Mouse (Mus musculus) liver, embryonic 12.5 days (tissue): Measurements from ENCODE around the gene Prx. TPM values are rescaled to one million over a fixed set of nuclear protein-coding genes. Genes with fewer than 3 reads are reported as not detected.
A peak's percentile ranks its signal among the peaks of the same experiment; 100 is the strongest.

Source experiments
- ATAC-seq: fragments of 200-750 bp; cut with Nextera tagmentation; 2 replicates; pipeline ENCODE4 v1.8.0; 2017; ENCODE audit warnings: moderate number of reproducible peaks, mild to moderate bottlenecking, moderate library complexity
- H3K27ac ChIP-seq: fragments of 300-500 bp; sonication (generic); 2 replicates; pipeline ENCODE4 v1.5.1; 2016; ENCODE audit warnings: mild to moderate bottlenecking
- H3K27me3 ChIP-seq: fragments of 300-500 bp; sonication (generic); replicated peaks from 2 replicates; pipeline ENCODE4 v1.6.1; 2016; ENCODE audit warnings: mild to moderate bottlenecking, moderate library complexity
- H3K36me3 ChIP-seq: fragments of 300-500 bp; sonication (generic); 2 replicates; pipeline ENCODE4 v1.6.1; 2016; ENCODE audit warnings: mild to moderate bottlenecking, moderate library complexity
- H3K4me1 ChIP-seq: fragments of 300-500 bp; sonication (generic); 2 replicates; pipeline ENCODE4 v1.6.1; 2016
- H3K4me2 ChIP-seq: fragments of 300-500 bp; sonication (generic); 2 replicates; pipeline ENCODE4 v1.6.1; 2016; ENCODE audit warnings: mild to moderate bottlenecking, moderate library complexity
- H3K4me3 ChIP-seq: fragments of 300-500 bp; sonication (generic); 2 replicates; pipeline ENCODE4 v1.5.1; 2016; ENCODE audit warnings: mild to moderate bottlenecking, moderate library complexity
- H3K9ac ChIP-seq: fragments of 300-500 bp; sonication (generic); 2 replicates; pipeline ENCODE4 v1.6.1; 2016; ENCODE audit warnings: mild to moderate bottlenecking, moderate library complexity
- H3K9me3 ChIP-seq: fragments of 300-500 bp; sonication (generic); replicated peaks from 2 replicates; pipeline ENCODE4 v1.6.1; 2016; ENCODE audit warnings: mild to moderate bottlenecking, moderate library complexity
- WGBS: fragments of 180-500 bp; shearing (Covaris S2); methylation state at CpG from one replicate; pipeline ENCODE4 v1.1.7; 2016; ENCODE audit not compliant: insufficient replicate concordance; 5-methylcytosine and 5-hydroxymethylcytosine counted together
- polyA plus RNA-seq: library from polyadenylated mRNA; unstranded; fragments of >200 nt; fragmentation: Nextera tagmentation; extraction: Ambion mirVana; gene quantifications from 2 replicates; pipeline ENCODE4 v1.2.1, GENCODE M21; 2016

Gene Prx
- polyA plus RNA-seq, 1 experiment from 2014 or later, result 0.91 TPM

GRCm38 (mm10) chr7:27541922-27542321 lies 42.8 kb downstream of the Prx start:
- ATAC-seq, result no peak
- Histone ChIP-seq H3K9ac (peak overlapping the region; percentile 80), H3K27me3 (no peaks in the 10 kb centered on the region), H3K27ac (peak overlapping the region; percentile 91), H3K4me1 (peaks cover 78% of the 10 kb centered on the region), H3K36me3 (peaks cover 27% of the 10 kb centered on the region), H3K4me3 (peak overlapping the region; percentile 65), H3K4me2 (peak overlapping the region; percentile 87), H3K9me3 (no peaks in the 10 kb centered on the region)
- WGBS, result 55% methylated on average over 5 of the region's 5 CpGs

- 2% methylated on average over 30 of the region's 30 CpGs for WGBS
- peaks cover 72% of the 10 kb centered on the region for H3K4me1 ChIP-seq
- peak overlapping the region; percentile 65 for H3K4me3 ChIP-seq
- peak; percentile 76 for ATAC-seq
- peak overlapping the region; percentile 91 for H3K27ac ChIP-seq
- H3K36me3 ChIP-seq, result peaks cover 21% of the 10 kb centered on the region
- H3K4me2 ChIP-seq, result peak overlapping the region; percentile 87
- peak overlapping the region; percentile 80 for H3K9ac ChIP-seq
- H3K9me3 ChIP-seq, result no peaks in the 10 kb centered on the region
- H3K27me3 ChIP-seq, result no peaks in the 10 kb centered on the region
Observed at GRCm38 (mm10) chr7:27542392-27543033, 43.4 kb downstream of the Prx start.

- Histone ChIP-seq H3K27me3 (no peaks in the 10 kb centered on the region), H3K4me2 (peak overlapping the region; percentile 87), H3K9ac (peak overlapping the region; percentile 80), H3K4me3 (peak overlapping the region; percentile 65), H3K27ac (peak overlapping the region; percentile 91), H3K36me3 (peaks cover 17% of the 10 kb centered on the region; the same call in 1 of the 2 replicates), H3K4me1 (peaks cover 67% of the 10 kb centered on the region), H3K9me3 (no peaks in the 10 kb centered on the region)
- 49% methylated on average over 6 of the region's 6 CpGs for WGBS
- ATAC-seq, result no peak
Observed at GRCm38 (mm10) chr7:27543065-27543464, 43.9 kb downstream of the Prx start.

GRCm38 (mm10) chr7:27543851-27544250 lies 44.7 kb downstream of the Prx start:
- ATAC-seq, result no peak
- no peak overlapping the region for H3K4me3 ChIP-seq
- 0 out of 2 replicates have a peak overlapping the region, but pooled peaks have one; percentile 33 for H3K27ac ChIP-seq
- 81% methylated on average over 4 of the region's 4 CpGs for WGBS
- no peaks in the 10 kb centered on the region for H3K27me3 ChIP-seq
- no peaks in the 10 kb centered on the region for H3K9me3 ChIP-seq
- H3K4me2 ChIP-seq, result no peak overlapping the region
- H3K9ac ChIP-seq, result peak overlapping the region; percentile 14; the same call in 1 of the 2 replicates
- peaks cover 13% of the 10 kb centered on the region; the same call in 1 of the 2 replicates for H3K36me3 ChIP-seq
- peaks cover 59% of the 10 kb centered on the region for H3K4me1 ChIP-seq

- H3K27ac ChIP-seq, result no peak overlapping the region
- peaks cover 49% of the 10 kb centered on the region for H3K4me1 ChIP-seq
- peaks cover 5% of the 10 kb centered on the region; the same call in 1 of the 2 replicates for H3K36me3 ChIP-seq
- ATAC-seq, result no peak
- H3K9me3 ChIP-seq, result no peaks in the 10 kb centered on the region
- no peak overlapping the region for H3K4me3 ChIP-seq
- WGBS, result 61% methylated on average over 12 of the region's 12 CpGs
- H3K9ac ChIP-seq, result no peak overlapping the region; the same call in 1 of the 2 replicates
- H3K4me2 ChIP-seq, result no peak overlapping the region
- no peaks in the 10 kb centered on the region for H3K27me3 ChIP-seq
Observed at GRCm38 (mm10) chr7:27544675-27545370, 45.7 kb downstream of the Prx start.

GRCm38 (mm10) chr7:27549597-27549996 lies 50.5 kb downstream of the Prx start:
- H3K4me3 ChIP-seq, result no peak overlapping the region
- no peaks in the 10 kb centered on the region for H3K27me3 ChIP-seq
- H3K4me1 ChIP-seq, result peaks cover 27% of the 10 kb centered on the region
- H3K27ac ChIP-seq, result no peak overlapping the region
- H3K9ac ChIP-seq, result no peak overlapping the region
- H3K4me2 ChIP-seq, result no peak overlapping the region
- WGBS, result 49% methylated on average over 6 of the region's 6 CpGs
- no peak for ATAC-seq
- H3K9me3 ChIP-seq, result no peaks in the 10 kb centered on the region
- 0 out of 2 replicates have a peak, but pooled peaks cover under 1% of the 10 kb centered on the region for H3K36me3 ChIP-seq

GRCm38 (mm10) chr7:27552070-27552469 lies 52.9 kb downstream of the Prx start:
- Histone ChIP-seq H3K27me3 (no peaks in the 10 kb centered on the region), H3K36me3 (peaks cover 21% of the 10 kb centered on the region), H3K9ac (0 out of 2 replicates have a peak overlapping the region, but pooled peaks have one; percentile 35), H3K27ac (peak overlapping the region; percentile 66), H3K4me1 (peaks cover 27% of the 10 kb centered on the region), H3K4me3 (peak overlapping the region; percentile 87), H3K9me3 (no peaks in the 10 kb centered on the region), H3K4me2 (peak overlapping the region; percentile 87)
- no peak for ATAC-seq
- 46% methylated on average over 5 of the region's 5 CpGs for WGBS

GRCm38 (mm10) chr7:27552931-27553513 lies 53.9 kb downstream of the Prx start, which contains the start of the genes Pld3 and 2310022A10Rik:
Gene Pld3, minus strand, starts transcription at chr7:27553218.
Gene 2310022A10Rik, plus strand, starts transcription at chr7:27553233.
- WGBS, result 2% methylated on average over 39 of the region's 41 CpGs
- peak within 1 kb of the TSS; percentile 66 for H3K27ac ChIP-seq
- H3K4me3 ChIP-seq, result peak within 1 kb of the TSS; percentile 87
- H3K9me3 ChIP-seq, result no peaks in the 10 kb centered on the region
- H3K27me3 ChIP-seq, result no peaks in the 10 kb centered on the region
- peak within 1 kb of the TSS; percentile 85 for H3K9ac ChIP-seq
- ATAC-seq, result peak; percentile 100
- peaks cover 21% of the 10 kb centered on the region for H3K36me3 ChIP-seq
- peaks cover 27% of the 10 kb centered on the region for H3K4me1 ChIP-seq
- peak within 1 kb of the TSS; percentile 87 for H3K4me2 ChIP-seq

GRCm38 (mm10) chr7:27560291-27560887 lies 61.3 kb downstream of the Prx start:
- Histone ChIP-seq H3K4me1 (peaks cover 24% of the 10 kb centered on the region), H3K9ac (peak overlapping the region; percentile 31; the same call in 1 of the 2 replicates), H3K36me3 (peaks cover 82% of the 10 kb centered on the region), H3K27ac (0 out of 2 replicates have a peak overlapping the region, but pooled peaks have one; percentile 3), H3K9me3 (no peaks in the 10 kb centered on the region), H3K4me2 (peak overlapping the region; percentile 29; the same call in 1 of the 2 replicates), H3K4me3 (no peak overlapping the region), H3K27me3 (no peaks in the 10 kb centered on the region)
- WGBS, result 46% methylated on average over 8 of the region's 8 CpGs
- peak; percentile 44; the same call in 1 of the 2 replicates for ATAC-seq

GRCm38 (mm10) chr7:27560978-27561377 lies 61.9 kb downstream of the Prx start:
- no peak overlapping the region for H3K4me3 ChIP-seq
- no peak for ATAC-seq
- no peak overlapping the region for H3K4me2 ChIP-seq
- WGBS, result 67% methylated on average over 1 of the region's 1 CpGs
- H3K4me1 ChIP-seq, result peaks cover 24% of the 10 kb centered on the region
- H3K36me3 ChIP-seq, result peaks cover 82% of the 10 kb centered on the region
- peak overlapping the region; percentile 31; the same call in 1 of the 2 replicates for H3K9ac ChIP-seq
- H3K27ac ChIP-seq, result no peak overlapping the region
- H3K27me3 ChIP-seq, result no peaks in the 10 kb centered on the region
- H3K9me3 ChIP-seq, result no peaks in the 10 kb centered on the region
